Mouse (Mus musculus): Measurements from ENCODE around the gene Parp11.

DNA sequence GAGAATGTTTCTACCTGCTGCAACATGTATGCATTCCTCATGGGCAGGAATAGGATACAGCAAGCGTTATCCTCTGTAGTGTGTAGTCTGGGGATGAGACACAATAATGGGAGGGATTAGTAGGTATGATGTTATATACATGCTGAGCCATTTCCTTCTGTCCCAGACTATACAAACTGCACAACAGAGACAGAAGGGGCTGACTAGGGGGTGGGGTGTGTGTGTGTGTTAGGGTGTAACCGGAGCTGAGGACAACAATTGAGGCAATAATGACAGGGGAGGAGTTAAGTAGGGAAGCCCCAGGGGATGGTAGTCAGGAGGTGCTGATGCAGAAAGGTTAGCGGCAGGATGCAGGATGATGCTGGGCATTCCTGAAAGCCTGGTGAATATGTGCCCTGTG lies 28.6 kb downstream of the Parp11 start:
- no peak for TF ChIP-seq CTCF (conservative IDR thresholded peaks at IDR 0.05; ENCODE audit: low read length)
- peak; percentile 90 for TF ChIP-seq NANOG (IDR thresholded peaks at IDR 0.05; ENCODE audit: borderline replicate concordance, low read length)
- TF ChIP-seq POU5F1 (IDR thresholded peaks at IDR 0.05; ENCODE audit: borderline replicate concordance, low read length) = no peak

Data from E14TG2a.4 (cell line).